Mouse (Mus musculus) limb, embryonic 14.5 days (tissue): ENCODE results near the gene Lhx9. TPM values are rescaled to one million over a fixed set of nuclear protein-coding genes. Genes with fewer than 3 reads are reported as not detected.

Experiments used
- ATAC-seq: fragments of 200-750 bp; cut with Nextera tagmentation; 2 replicates; pipeline ENCODE4 v1.8.0; 2017; ENCODE audit warnings: low read depth, moderate number of reproducible peaks, moderate TSS enrichment; ENCODE audit not compliant: low FRiP score
- DNase-seq: peaks from one replicate; pipeline ENCODE4 v3.0.0-alpha.2; 2015; ENCODE audit warnings: low spot score
- H3K27ac ChIP-seq: fragments of 300-500 bp; sonication (generic); replicated peaks from 2 replicates; pipeline ENCODE4 v1.5.1; 2014; ENCODE audit warnings: low read depth, mild to moderate bottlenecking, low read length, moderate library complexity, mixed read lengths
- H3K27me3 ChIP-seq: fragments of 300-500 bp; sonication (generic); 2 replicates; pipeline ENCODE4 v1.6.1; 2014; ENCODE audit warnings: low read length, mixed read lengths; ENCODE audit not compliant: control insufficient read depth, insufficient read depth
- H3K36me3 ChIP-seq: fragments of 300-500 bp; sonication (generic); 2 replicates; pipeline ENCODE4 v1.6.1; 2014; ENCODE audit warnings: mild to moderate bottlenecking, low read length, moderate library complexity, mixed read lengths; ENCODE audit not compliant: control insufficient read depth, insufficient read depth
- H3K4me1 ChIP-seq: fragments of 300-500 bp; sonication (generic); 2 replicates; pipeline ENCODE4 v1.6.1; 2014; ENCODE audit warnings: antibody characterized with exemption, low read length, mixed read lengths; ENCODE audit not compliant: control insufficient read depth, insufficient read depth
- H3K4me2 ChIP-seq: fragments of 300-500 bp; sonication (generic); replicated peaks from 2 replicates; pipeline ENCODE4 v1.6.1; 2014; ENCODE audit warnings: low read depth, mild to moderate bottlenecking, low read length, moderate library complexity; ENCODE audit not compliant: severe bottlenecking
- H3K4me3 ChIP-seq: fragments of 300-500 bp; sonication (generic); replicated peaks from 2 replicates; pipeline ENCODE4 v1.5.1; 2014; ENCODE audit warnings: low read length
- H3K9ac ChIP-seq: fragments of 300-500 bp; sonication (generic); 2 replicates; pipeline ENCODE4 v1.6.1; 2014; ENCODE audit warnings: mild to moderate bottlenecking, low read depth, low read length, moderate library complexity; ENCODE audit not compliant: severe bottlenecking
- H3K9me3 ChIP-seq: fragments of 300-500 bp; sonication (generic); 2 replicates; pipeline ENCODE4 v1.6.1; 2016; ENCODE audit warnings: low read length; ENCODE audit not compliant: control insufficient read depth
- POLR2A ChIP-seq: fragments of 200-500 bp; IDR thresholded peaks from 2 replicates; pipeline ENCODE4 v1.8.0; 2012; ENCODE audit warnings: inconsistent platforms, mild to moderate bottlenecking, moderate library complexity, borderline replicate concordance; ENCODE audit not compliant: insufficient read depth, insufficient read length; ENCODE audit errors: extremely low read depth
- WGBS: fragments of 180-500 bp; shearing (Covaris S2); extraction: QIAGEN DNeasy Blood & Tissue Kit; methylation state at CpG from one replicate; pipeline ENCODE4 v1.1.7; 2014; 5-methylcytosine and 5-hydroxymethylcytosine counted together
- polyA plus RNA-seq, 2 experiments: library from polyadenylated mRNA; depleted of rRNA in 1 of 2; stranded (reverse) in 1 of 2; unstranded in 1 of 2; fragments of >200 nt; fragmentation: Nextera tagmentation in 1 of 2; extraction: Ambion mirVana in 1 of 2; gene quantifications; 2 replicates each; pipeline versions ENCODE4 v1.2.1 to v1.2.3; 2012 to 2014

Gene Lhx9
- polyA plus RNA-seq, 2 experiments: 11.9 to 15.4 TPM

DNA sequence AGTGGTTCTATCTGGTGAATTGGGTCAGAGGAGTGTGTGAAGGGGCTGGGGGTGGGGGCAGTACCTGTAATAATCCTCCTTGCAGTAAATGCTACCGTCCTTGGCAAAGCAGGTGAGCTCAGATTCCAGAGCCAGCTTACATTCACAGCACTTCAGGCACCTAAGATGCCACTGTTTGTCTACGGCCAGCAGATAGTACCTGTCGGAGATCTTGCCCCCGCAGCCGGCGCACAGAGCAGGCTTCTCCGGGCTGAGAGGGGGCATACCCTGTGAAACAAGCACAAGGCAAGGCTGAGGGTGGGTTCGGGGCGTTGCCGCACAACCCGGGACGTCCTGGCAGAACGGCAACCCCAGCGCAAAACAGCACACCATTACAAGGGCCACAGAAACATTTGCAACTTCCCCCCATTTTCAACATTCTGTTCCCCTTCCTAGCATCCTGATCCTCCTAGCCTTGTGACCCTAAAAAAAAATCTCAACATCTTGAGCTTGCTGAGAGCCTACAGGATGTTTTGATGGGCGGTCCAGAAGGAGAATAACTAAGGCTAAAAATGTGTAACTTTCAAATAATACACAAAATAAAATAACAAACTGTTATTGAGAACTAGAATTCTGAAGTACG is 8.5 kb downstream of the Lhx9 start:
- H3K36me3 ChIP-seq: no peaks in the 10 kb centered on the region
- peak overlapping the region; percentile 48 for H3K4me3 ChIP-seq
- H3K9ac ChIP-seq: peak overlapping the region; percentile 76
- peak overlapping the region; percentile 55 for H3K4me2 ChIP-seq
- TF ChIP-seq POLR2A: no peak
- H3K27ac ChIP-seq: peak overlapping the region; percentile 41; the same call in 1 of the 2 replicates
- H3K9me3 ChIP-seq: no peaks in the 10 kb centered on the region
- DNase-seq (no peak), ATAC-seq (no peak)
- peaks cover 24% of the 10 kb centered on the region for H3K4me1 ChIP-seq
- WGBS: 3% methylated on average over 16 of the region's 16 CpGs
- peaks cover 27% of the 10 kb centered on the region for H3K27me3 ChIP-seq

DNA sequence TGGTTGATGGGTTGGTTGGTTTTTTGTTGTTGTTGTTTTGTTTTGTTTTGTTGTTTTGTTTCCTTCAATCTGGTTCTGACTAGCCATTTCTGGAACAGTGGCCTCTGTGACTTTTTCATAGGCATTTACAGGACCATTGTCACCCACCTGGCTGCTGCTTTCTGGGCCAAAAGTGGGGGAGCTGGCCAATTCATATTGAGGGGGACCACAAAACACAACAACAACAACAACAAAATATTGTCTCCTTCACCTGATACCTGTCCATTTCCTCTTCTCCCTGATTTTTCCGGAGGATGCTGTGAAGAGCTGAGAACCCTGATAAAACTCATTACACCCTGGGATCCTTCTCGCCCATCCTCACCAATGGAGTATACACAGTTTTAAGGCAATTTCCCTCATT is 9.1 kb downstream of the Lhx9 start:
- Histone ChIP-seq H3K4me2 (peak overlapping the region; percentile 55), H3K36me3 (no peaks in the 10 kb centered on the region), H3K27me3 (peaks cover 26% of the 10 kb centered on the region), H3K9ac (peak overlapping the region; percentile 76), H3K4me1 (peaks cover 23% of the 10 kb centered on the region), H3K4me3 (peak overlapping the region; percentile 48), H3K27ac (0 out of 2 replicates have a peak overlapping the region, but pooled peaks have one; percentile 41), H3K9me3 (no peaks in the 10 kb centered on the region)
- no peak for TF ChIP-seq POLR2A
- DNase-seq: no peak
- 25% methylated on average over 2 of the region's 2 CpGs for WGBS
- no peak for ATAC-seq

DNA sequence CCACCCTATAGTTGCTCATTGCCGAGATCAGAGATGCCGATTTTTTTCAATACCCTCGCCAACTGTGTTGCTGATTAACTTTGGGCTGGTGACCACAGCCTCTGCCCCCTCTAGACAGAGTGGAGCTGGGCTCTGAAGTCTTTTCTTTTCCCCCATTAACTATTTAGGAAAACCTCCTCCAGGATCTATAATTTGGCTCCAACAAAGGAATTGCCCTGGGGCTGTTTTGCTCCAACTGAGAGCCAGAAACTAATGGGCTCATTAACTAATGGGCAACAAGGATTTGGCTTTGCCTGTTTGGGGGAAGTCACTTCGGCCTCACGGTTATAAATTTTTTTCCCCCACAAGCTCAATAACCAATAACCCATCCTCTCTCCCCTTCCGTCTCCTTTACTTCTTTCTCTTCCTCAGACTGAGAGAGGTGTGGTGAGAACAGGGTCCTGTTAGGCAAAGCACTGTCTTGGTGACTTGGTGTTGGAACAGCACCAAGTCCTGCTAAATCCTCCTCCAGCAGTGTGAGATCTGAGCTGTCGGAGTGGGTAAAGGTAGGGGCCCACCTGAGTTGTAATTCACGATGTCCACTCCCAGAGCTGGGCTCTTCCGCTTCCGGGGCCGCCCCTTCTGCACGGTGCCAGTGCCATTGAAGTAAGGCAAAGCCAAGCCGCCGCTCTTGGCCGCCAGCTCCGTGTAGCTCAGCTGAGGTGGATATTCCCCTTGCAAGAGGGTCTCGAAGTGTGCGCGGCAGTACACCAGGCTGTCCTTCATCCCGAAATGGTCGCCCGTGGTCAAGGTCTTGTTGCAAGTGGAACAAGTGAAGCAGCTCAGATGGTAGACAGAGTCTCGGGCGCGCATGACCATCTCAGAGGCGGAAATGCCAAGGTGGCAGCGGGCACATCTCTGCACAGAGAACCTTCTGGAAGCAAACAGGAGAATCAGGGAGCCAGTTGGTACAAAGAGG is 10.3 kb downstream of the Lhx9 start:
- Histone ChIP-seq H3K9ac (peak overlapping the region; percentile 44; the same call in 1 of the 2 replicates), H3K4me2 (peak overlapping the region; percentile 55), H3K9me3 (no peaks in the 10 kb centered on the region), H3K4me1 (peaks cover 16% of the 10 kb centered on the region), H3K4me3 (peak overlapping the region; percentile 48), H3K27me3 (peaks cover 23% of the 10 kb centered on the region; the same call in 1 of the 2 replicates), H3K27ac (0 out of 2 replicates have a peak overlapping the region, but pooled peaks have one; percentile 19), H3K36me3 (no peaks in the 10 kb centered on the region)
- no peak for TF ChIP-seq POLR2A
- DNase-seq (peak; percentile 64), ATAC-seq (0 out of 2 replicates have a peak, but pooled peaks have one; percentile 14)
- 15% methylated on average over 27 of the region's 27 CpGs for WGBS

GRCm38 (mm10) chr1:138835355-138835900 is 12.9 kb downstream of the Lhx9 start:
- WGBS: 5% methylated on average over 3 of the region's 3 CpGs
- Histone ChIP-seq H3K4me1 (peaks cover 20% of the 10 kb centered on the region), H3K27ac (no peak overlapping the region), H3K27me3 (peaks cover 23% of the 10 kb centered on the region; the same call in 1 of the 2 replicates), H3K4me3 (no peak overlapping the region), H3K9me3 (no peaks in the 10 kb centered on the region), H3K4me2 (peak overlapping the region; percentile 1; the same call in 1 of the 2 replicates), H3K9ac (no peak overlapping the region), H3K36me3 (0 out of 2 replicates have a peak, but pooled peaks cover 9% of the 10 kb centered on the region)
- ATAC-seq: no peak
- peak; percentile 49 for DNase-seq
- no peak for TF ChIP-seq POLR2A

- 0 out of 2 replicates have a peak, but pooled peaks cover 9% of the 10 kb centered on the region for H3K36me3 ChIP-seq
- no peak for DNase-seq
- H3K4me3 ChIP-seq: peak overlapping the region; percentile 28; the same call in 1 of the 2 replicates
- peak overlapping the region; percentile 49 for H3K4me2 ChIP-seq
- no peak for TF ChIP-seq POLR2A
- H3K9me3 ChIP-seq: no peaks in the 10 kb centered on the region
- H3K27me3 ChIP-seq: 0 out of 2 replicates have a peak, but pooled peaks cover 6% of the 10 kb centered on the region
- H3K9ac ChIP-seq: no peak overlapping the region
- ATAC-seq: no peak
- no peak overlapping the region for H3K27ac ChIP-seq
- 0 out of 2 replicates have a peak, but pooled peaks cover 4% of the 10 kb centered on the region for H3K4me1 ChIP-seq
- WGBS: 12% methylated on average over 16 of the region's 16 CpGs
Observed at GRCm38 (mm10) chr1:138831309-138831708, 17.1 kb downstream of the Lhx9 start.
